Mouse (Mus musculus) cortical plate, adult 2 months (tissue): ENCODE measurements around the gene Tmem86a.

ENCODE experiments used
- CTCF ChIP-seq: fragments of 200-500 bp; IDR thresholded peaks from 2 replicates; pipeline ENCODE4 v1.5.1; 2011; ENCODE audit warnings: mild to moderate bottlenecking, control low read depth, low read length; ENCODE audit not compliant: insufficient read depth; ENCODE audit errors: extremely low read depth
- POLR2A ChIP-seq: fragments of 200-500 bp; IDR thresholded peaks from 2 replicates; pipeline ENCODE4 v1.6.1; 2011; ENCODE audit warnings: mild to moderate bottlenecking, low read length, control low read depth; ENCODE audit not compliant: insufficient read depth; ENCODE audit errors: extremely low read depth

- no peak for TF ChIP-seq POLR2A
- TF ChIP-seq CTCF, result no peak
Measured at GRCm38 (mm10) chr7:47000644-47000983, 49.8 kb upstream of the Tmem86a start.
